8 mouse cellular contexts compared by ENCODE assay signal in the genomic region with DNA sequence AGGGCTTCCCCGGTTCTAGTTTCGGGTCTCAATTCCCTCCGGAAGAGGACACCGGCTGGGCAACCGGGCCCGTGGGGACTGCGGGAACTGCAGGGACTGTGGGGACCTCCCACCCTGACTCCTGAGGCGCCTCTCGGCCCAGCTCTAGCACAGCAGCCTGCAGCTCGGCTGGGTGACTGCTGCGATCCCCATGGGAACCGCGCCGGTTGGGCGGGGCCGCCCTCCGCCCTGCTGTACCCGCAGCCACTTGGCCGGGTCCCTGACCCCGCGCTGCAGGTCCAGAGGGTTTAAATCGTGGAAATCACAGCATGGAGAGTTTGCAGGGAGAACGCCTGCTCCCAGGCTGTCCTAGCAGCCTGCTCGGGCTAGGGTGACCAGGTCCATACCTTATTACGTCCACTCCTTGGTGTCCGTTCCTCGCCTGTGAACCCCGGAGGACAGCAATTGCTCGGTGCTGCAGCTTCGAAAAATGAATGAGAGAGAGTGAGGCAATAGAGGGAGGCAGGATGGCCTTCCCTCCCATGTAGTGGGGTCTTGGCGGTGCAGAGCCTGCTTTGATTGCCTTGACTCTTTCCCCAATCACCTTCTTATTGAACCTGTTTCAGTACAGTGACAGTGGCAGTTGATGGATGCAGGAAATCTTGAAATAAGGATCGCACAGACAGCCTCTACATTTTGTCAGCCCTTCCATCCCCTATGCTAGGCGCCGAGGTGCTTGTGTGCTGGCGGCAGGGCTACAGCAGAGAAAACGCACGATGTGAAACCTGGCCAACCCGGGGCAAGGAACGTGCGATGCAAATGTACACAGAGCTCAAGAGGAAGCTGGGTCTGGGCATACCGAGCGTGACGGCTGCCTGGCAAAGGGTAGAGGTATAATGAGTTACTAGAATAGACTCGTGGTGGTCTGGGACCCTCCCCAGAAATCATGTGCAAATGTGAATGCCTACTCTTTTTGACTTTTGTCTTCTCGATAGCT. TPM values are rescaled to one million over a fixed set of nuclear protein-coding genes. Genes with fewer than 3 reads are reported as not detected.
DNase-seq lines count a peak whose midpoint lies in the region; ATAC-seq lines count a peak whose summit lies in the region.

TSS of gene Cdkl1 (minus strand) at position 738 of the 976 bp plus-strand sequence.

- peak within 1 kb of the TSS; percentile 99 for H3K4me2 ChIP-seq in hindbrain, embryonic 14.5 days (replicated peaks)

- H3K27ac ChIP-seq in hindbrain, embryonic 14.5 days = peak within 1 kb of the TSS; percentile 14; the same call in 1 of the 2 replicates

- H3K36me3 ChIP-seq in hindbrain, embryonic 14.5 days (replicated peaks; ENCODE audit: control insufficient read depth, insufficient read depth) = no peaks in the 10 kb centered on the region

- no peaks in the 10 kb centered on the region for H3K9me3 ChIP-seq in hindbrain, embryonic 14.5 days (ENCODE audit: control insufficient read depth, low read length)

- 0 out of 2 replicates have a peak, but pooled peaks cover 12% of the 10 kb centered on the region for H3K4me1 ChIP-seq in hindbrain, embryonic 14.5 days (replicated peaks; ENCODE audit: control insufficient read depth, insufficient read depth, low read length)

- peak; percentile 42 for DNase-seq in gastrocnemius, adult 18-20 months (ENCODE audit: low spot score)
- peak; percentile 52 for DNase-seq in hindbrain, embryonic 14.5 days (ENCODE audit: low spot score)
- peak; percentile 51 for DNase-seq in left cerebral cortex, adult 11 months (ENCODE audit: low spot score)
- peak; percentile 54 for DNase-seq in lung, postnatal 25 days (ENCODE audit: low spot score)
- DNase-seq in retina, embryonic 14.5 days (ENCODE audit: low spot score) = peak; percentile 79
- DNase-seq in thymus, postnatal 25 days = peak; percentile 59

- H3K9ac ChIP-seq in hindbrain, embryonic 14.5 days = peak within 1 kb of the TSS; percentile 71

- peak; percentile 47 for ATAC-seq in activated CD4-positive, CD25-positive, alpha-beta regulatory T cell, adult 4 months
- ATAC-seq in common myeloid progenitor, adult 5-6 weeks (replicated peaks; ENCODE audit: low read depth, poor library complexity, severe bottlenecking) = peak; percentile 92
- peak; percentile 84 for ATAC-seq in hindbrain, embryonic 14.5 days (ENCODE audit: low FRiP score)

- H3K4me3 ChIP-seq in hindbrain, embryonic 14.5 days (replicated peaks; ENCODE audit: low read length) = peak within 1 kb of the TSS; percentile 50

- WGBS in hindbrain, embryonic 14.5 days = under 1% methylated on average over 45 of the region's 45 CpGs

- H3K27me3 ChIP-seq in hindbrain, embryonic 14.5 days (ENCODE audit: control insufficient read depth, insufficient read depth, low read length) = no peaks in the 10 kb centered on the region

RNA-seq across cellular contexts. Expression of gene Cdkl1, which starts in this region (rescaled TPM):
- polyA plus RNA-seq in activated CD4-positive, CD25-positive, alpha-beta regulatory T cell, adult 4 months (2017; shearing (Covaris generic)) = not detected
- total RNA-seq in common myeloid progenitor, adult 5-6 weeks (2017) = 0.09 TPM in 1 of 2 replicates, not detected in the other
- 1 to 10 TPM; 1.0 to 1.6 TPM for total RNA-seq in gastrocnemius, adult 18-20 months (2021)
- polyA plus RNA-seq in hindbrain, embryonic 14.5 days (2014; fragmentation: Nextera tagmentation; extraction: Ambion mirVana) = 10.6 TPM in 2 replicates

Comparison
In these comparisons a context has a peak if more than half of its experiments do, and no peak if none do; other contexts are left out.
1. Peak in every context shown above with its lines: DNase-seq, ATAC-seq, H3K4me3 ChIP-seq and H3K27ac ChIP-seq.
2. Peak in ATAC-seq in activated CD4-positive, CD25-positive, alpha-beta regulatory T cell, adult 4 months; RNA of the gene not detected or under 1 TPM.
3. Peak in ATAC-seq in common myeloid progenitor, adult 5-6 weeks; RNA of the gene not detected or under 1 TPM.